Mouse (Mus musculus): Measurements from ENCODE around the gene Lhfp.

DNA sequence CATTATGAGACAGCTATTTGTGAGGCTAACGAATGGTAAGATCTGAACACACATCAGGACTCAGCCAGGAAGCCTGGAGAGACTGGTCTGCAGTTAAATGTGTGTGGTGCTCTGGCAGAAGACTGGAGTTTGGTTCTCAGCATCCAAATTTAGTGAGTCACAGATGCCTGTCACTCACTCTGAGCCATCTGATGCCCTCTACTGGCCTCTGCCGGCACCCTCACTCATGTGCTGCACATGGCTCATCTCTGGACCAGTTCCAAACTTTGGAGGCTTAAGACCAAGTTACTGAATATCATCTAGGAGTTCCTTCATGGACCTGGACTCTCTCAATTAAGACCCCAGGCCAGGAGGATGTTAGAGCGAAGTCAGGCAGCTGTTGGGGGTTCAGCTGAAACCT lies 198.8 kb downstream of the Lhfp start:
- TF ChIP-seq CTCF (IDR thresholded peaks at IDR 0.05; ENCODE audit: low read depth, low read length) = no peak
- no peak for TF ChIP-seq POLR2A (IDR thresholded peaks at IDR 0.05; ENCODE audit: extremely low read depth, insufficient read depth, low read length)
